Mouse (Mus musculus): ENCODE measurements around the gene Snx29. TPM values are rescaled to one million over a fixed set of nuclear protein-coding genes. Genes with fewer than 3 reads are reported as not detected.
"Not testable (repeated sequence)": the region's sequence is repeated elsewhere in the genome, so short reads cannot be mapped to it uniquely, and the experiment has no call there.

Gene Snx29
- polyA plus RNA-seq, 1 experiment from 2014 or later: 6.9 TPM

DNA sequence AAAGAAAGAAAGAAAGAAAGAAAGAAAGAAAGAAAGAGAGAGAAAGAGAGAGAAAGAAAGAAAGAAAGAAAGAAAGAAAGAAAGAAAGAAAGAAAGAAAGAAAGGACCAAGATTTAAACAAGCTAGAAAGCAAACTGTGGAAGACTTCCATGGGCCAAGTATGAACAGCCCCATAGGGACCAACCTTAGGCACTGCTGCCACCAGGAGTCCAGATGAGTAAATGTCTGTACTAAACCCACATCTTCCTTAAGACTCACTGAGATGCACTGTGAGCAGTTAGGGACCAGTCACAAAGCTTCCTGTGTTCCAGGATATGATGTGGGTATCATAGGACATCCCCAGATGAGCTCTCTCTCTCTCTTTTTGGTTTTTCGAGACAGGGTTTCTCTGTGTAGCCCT, 25.0 kb upstream of the Snx29 start:
- TF ChIP-seq CTCF (IDR thresholded peaks at IDR 0.05; ENCODE audit: low read depth): peak; percentile 60
- peak; percentile 46 for DNase-seq (ENCODE audit: low spot score)

DNA sequence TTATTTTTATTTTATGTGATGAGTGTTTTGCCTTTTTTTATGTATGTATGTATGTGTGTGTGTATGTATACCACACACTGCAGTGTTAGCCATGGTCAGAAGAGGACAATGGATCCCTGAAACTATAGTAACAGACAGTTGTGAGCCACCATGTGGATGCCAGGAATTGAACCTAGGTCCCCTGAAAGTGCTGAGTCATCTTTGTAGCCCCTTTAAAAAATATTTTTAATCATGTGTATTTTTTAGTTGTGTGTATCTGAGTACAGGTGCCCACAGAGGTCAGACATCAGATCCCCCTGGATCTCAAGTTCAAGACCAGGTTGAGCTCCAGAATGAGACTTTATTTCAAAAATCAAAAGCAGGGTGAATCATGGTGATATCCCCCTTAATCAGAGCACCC, 19.0 kb upstream of the Snx29 start:
- no peak overlapping the region for H3K4me3 ChIP-seq (replicated peaks; ENCODE audit: low read depth, low read length)
- ATAC-seq (replicated peaks; ENCODE audit: low FRiP score, low read depth) (no peak), DNase-seq (ENCODE audit: low spot score) (no peak)
- no peaks in the 10 kb centered on the region for H3K9me3 ChIP-seq (replicated peaks; ENCODE audit: low read length)
- TF ChIP-seq CTCF (IDR thresholded peaks at IDR 0.05; ENCODE audit: low read depth): no peak
- H3K9ac ChIP-seq (ENCODE audit: low read depth, low read length): no peak overlapping the region
- no peaks in the 10 kb centered on the region for H3K36me3 ChIP-seq (ENCODE audit: insufficient read depth, low read length)
- H3K4me2 ChIP-seq (ENCODE audit: low read length): no peak overlapping the region
- no peak overlapping the region for H3K27ac ChIP-seq
- H3K4me1 ChIP-seq (replicated peaks; ENCODE audit: insufficient read depth, low read length): no peaks in the 10 kb centered on the region
- H3K27me3 ChIP-seq (ENCODE audit: insufficient read depth, low read length): no peaks in the 10 kb centered on the region

More for the DNA sequence above, 25.0 kb upstream of the Snx29 start:
- not testable (repeated sequence) for H3K4me3 ChIP-seq (replicated peaks; ENCODE audit: low read depth, low read length); H3K27me3 ChIP-seq (ENCODE audit: insufficient read depth, low read length); H3K9me3 ChIP-seq (replicated peaks; ENCODE audit: low read length); H3K9ac ChIP-seq (ENCODE audit: low read depth, low read length); ATAC-seq (replicated peaks; ENCODE audit: low FRiP score, low read depth); H3K27ac ChIP-seq; H3K4me2 ChIP-seq (ENCODE audit: low read length); H3K4me1 ChIP-seq (replicated peaks; ENCODE audit: insufficient read depth, low read length); H3K36me3 ChIP-seq (ENCODE audit: insufficient read depth, low read length)
- WGBS: 58% methylated on average over 1 of the region's 1 CpGs

DNA sequence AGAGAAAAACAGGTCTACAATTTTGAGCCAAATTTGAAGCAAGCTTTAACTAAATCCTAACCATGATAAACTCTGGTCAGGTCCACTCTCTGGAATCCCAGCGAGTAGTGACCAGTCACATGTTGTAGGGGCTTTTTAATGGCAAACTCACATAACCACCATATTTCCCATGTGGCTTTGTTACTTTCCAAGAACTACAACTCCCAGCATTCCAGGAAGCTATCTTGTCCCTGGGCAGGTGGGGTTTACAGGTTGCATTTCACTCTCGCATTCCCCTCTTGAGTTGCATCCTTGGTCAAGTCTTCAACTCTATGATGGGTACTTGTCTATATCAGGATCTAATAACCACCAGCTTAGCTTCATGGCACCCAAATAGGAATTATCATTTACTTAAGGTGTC, 17.2 kb upstream of the Snx29 start:
- Histone ChIP-seq H3K9ac (ENCODE audit: low read depth, low read length) (no peak overlapping the region), H3K4me2 (ENCODE audit: low read length) (no peak overlapping the region), H3K36me3 (ENCODE audit: insufficient read depth, low read length) (no peaks in the 10 kb centered on the region), H3K4me3 (replicated peaks; ENCODE audit: low read depth, low read length) (no peak overlapping the region), H3K9me3 (replicated peaks; ENCODE audit: low read length) (no peaks in the 10 kb centered on the region), H3K27ac (no peak overlapping the region), H3K4me1 (replicated peaks; ENCODE audit: insufficient read depth, low read length) (no peaks in the 10 kb centered on the region), H3K27me3 (ENCODE audit: insufficient read depth, low read length) (no peaks in the 10 kb centered on the region)
- no peak for TF ChIP-seq CTCF (IDR thresholded peaks at IDR 0.05; ENCODE audit: low read depth)
- WGBS: 90% methylated on average over 2 of the region's 2 CpGs
- DNase-seq (ENCODE audit: low spot score): no peak
- ATAC-seq (replicated peaks; ENCODE audit: low FRiP score, low read depth): no peak

DNA sequence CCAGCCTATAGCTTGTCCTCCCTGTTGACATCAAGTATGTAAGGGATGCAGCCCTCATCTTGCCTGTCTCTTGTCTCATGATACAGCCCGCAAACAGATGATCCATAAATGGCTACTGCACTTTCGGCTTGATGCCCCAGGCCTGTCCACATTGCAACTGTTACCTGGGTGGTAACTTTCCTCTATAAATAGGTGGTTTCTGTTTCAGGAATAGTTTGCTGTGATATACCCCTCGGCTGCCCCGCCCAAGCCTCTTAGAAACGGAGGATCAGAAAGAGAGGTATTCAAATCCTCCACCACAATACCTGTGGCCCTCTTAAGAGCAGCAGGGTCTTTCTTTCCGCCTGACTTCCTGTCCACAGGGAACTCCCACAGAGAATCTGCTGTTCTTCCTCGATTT, 9.2 kb upstream of the Snx29 start, which contains the start of gene Tnfrsf17:
Gene Tnfrsf17 (plus strand): TSS at position 301 of the 400 bp plus-strand sequence.
- H3K27me3 ChIP-seq (ENCODE audit: insufficient read depth, low read length): no peaks in the 10 kb centered on the region
- H3K4me3 ChIP-seq (replicated peaks; ENCODE audit: low read depth, low read length): no peak within 1 kb of the TSS
- H3K4me1 ChIP-seq (replicated peaks; ENCODE audit: insufficient read depth, low read length): no peaks in the 10 kb centered on the region
- H3K9ac ChIP-seq (ENCODE audit: low read depth, low read length): no peak within 1 kb of the TSS
- no peak for ATAC-seq (replicated peaks; ENCODE audit: low FRiP score, low read depth)
- no peak within 1 kb of the TSS for H3K27ac ChIP-seq
- DNase-seq (ENCODE audit: low spot score): no peak
- H3K9me3 ChIP-seq (replicated peaks; ENCODE audit: low read length): no peaks in the 10 kb centered on the region
- WGBS: 76% methylated on average over 7 of the region's 7 CpGs
- H3K4me2 ChIP-seq (ENCODE audit: low read length): no peak within 1 kb of the TSS
- TF ChIP-seq CTCF (IDR thresholded peaks at IDR 0.05; ENCODE audit: low read depth): no peak
- no peaks in the 10 kb centered on the region for H3K36me3 ChIP-seq (ENCODE audit: insufficient read depth, low read length)

DNA sequence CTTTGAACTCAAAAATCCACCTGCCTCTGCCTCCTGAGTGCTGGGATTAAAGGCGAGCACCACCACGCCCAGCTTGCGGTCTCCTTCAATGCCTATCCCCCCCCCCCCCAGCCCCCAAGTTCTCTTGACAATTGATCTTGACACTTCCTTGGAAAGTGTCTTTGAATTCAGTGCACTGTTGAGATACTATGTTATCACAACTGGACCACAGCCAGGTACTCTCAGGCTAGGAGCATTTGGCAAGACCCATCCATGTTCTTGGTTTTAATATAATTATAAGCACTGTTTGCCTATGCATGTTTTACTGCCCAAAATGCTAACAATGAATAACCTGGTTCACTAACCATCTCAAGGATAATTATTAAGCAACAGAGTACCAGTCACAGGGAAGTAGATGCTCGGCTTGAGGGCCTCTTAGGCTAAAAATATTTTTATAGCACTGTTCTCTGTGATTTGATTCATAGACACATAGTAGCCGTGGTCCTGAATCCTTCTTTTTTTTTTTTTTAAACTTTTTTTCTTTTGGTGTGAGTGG, 6.9 kb upstream of the Snx29 start:
- H3K27me3 ChIP-seq (ENCODE audit: insufficient read depth, low read length): no peaks in the 10 kb centered on the region
- no peak overlapping the region for H3K4me2 ChIP-seq (ENCODE audit: low read length)
- no peak overlapping the region for H3K27ac ChIP-seq
- H3K4me1 ChIP-seq (replicated peaks; ENCODE audit: insufficient read depth, low read length): no peaks in the 10 kb centered on the region
- DNase-seq (ENCODE audit: low spot score) (peak; percentile 18), ATAC-seq (replicated peaks; ENCODE audit: low FRiP score, low read depth) (no peak)
- H3K36me3 ChIP-seq (ENCODE audit: insufficient read depth, low read length): no peaks in the 10 kb centered on the region
- H3K9ac ChIP-seq (ENCODE audit: low read depth, low read length): no peak overlapping the region
- 59% methylated on average over 5 of the region's 5 CpGs for WGBS
- H3K9me3 ChIP-seq (replicated peaks; ENCODE audit: low read length): no peaks in the 10 kb centered on the region
- no peak overlapping the region for H3K4me3 ChIP-seq (replicated peaks; ENCODE audit: low read depth, low read length)
- no peak for TF ChIP-seq CTCF (IDR thresholded peaks at IDR 0.05; ENCODE audit: low read depth)

DNA sequence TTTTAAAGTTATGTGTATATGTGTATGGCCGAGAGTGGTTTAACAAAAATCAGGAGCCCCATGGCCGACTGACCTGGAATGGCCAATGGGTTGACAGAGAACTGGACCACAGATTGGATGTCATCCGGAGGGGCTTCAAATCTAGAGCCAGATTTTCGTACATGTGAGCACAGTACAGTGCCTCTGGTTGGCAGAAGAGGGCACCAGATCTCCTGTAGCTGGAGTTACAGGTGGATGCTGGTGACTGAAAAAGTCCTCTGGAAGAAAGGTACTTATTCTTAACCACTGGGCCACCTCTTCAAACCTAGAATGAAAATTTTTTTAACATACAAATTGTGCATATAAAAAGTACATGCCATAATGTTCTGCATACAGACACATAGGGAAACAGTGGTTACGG, 6.0 kb upstream of the Snx29 start:
- Histone ChIP-seq H3K4me1 (replicated peaks; ENCODE audit: insufficient read depth, low read length) (no peaks in the 10 kb centered on the region), H3K4me3 (replicated peaks; ENCODE audit: low read depth, low read length) (no peak overlapping the region), H3K27ac (no peak overlapping the region), H3K9me3 (replicated peaks; ENCODE audit: low read length) (no peaks in the 10 kb centered on the region), H3K9ac (ENCODE audit: low read depth, low read length) (no peak overlapping the region), H3K27me3 (ENCODE audit: insufficient read depth, low read length) (no peaks in the 10 kb centered on the region), H3K4me2 (ENCODE audit: low read length) (no peak overlapping the region), H3K36me3 (ENCODE audit: insufficient read depth, low read length) (no peaks in the 10 kb centered on the region)
- DNase-seq (ENCODE audit: low spot score): peak; percentile 15
- TF ChIP-seq CTCF (IDR thresholded peaks at IDR 0.05; ENCODE audit: low read depth): peak; percentile 55
- WGBS: 75% methylated on average over 5 of the region's 5 CpGs
- no peak for ATAC-seq (replicated peaks; ENCODE audit: low FRiP score, low read depth)

DNA sequence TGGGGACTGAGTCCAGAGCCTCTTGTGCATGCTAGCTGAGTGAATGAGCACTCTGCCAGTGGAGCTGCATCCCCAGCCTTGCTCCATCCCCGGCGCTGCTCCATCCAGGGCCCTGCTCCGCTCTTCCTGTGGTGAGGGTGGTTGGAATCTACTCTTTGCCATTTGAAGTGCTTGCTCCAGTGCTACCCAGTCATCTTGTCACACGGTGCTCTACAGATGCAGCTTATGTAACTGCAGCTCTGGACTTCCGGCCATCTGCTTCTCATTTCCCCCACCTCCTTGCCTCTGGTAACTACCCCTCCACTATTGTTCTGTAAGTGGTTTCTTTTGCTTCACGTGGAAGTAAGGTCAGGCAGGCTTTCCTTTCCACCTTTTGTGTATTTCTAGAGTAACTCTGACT, 5.4 kb upstream of the Snx29 start:
- no peak overlapping the region for H3K4me2 ChIP-seq (ENCODE audit: low read length)
- H3K4me1 ChIP-seq (replicated peaks; ENCODE audit: insufficient read depth, low read length): no peaks in the 10 kb centered on the region
- H3K9me3 ChIP-seq (replicated peaks; ENCODE audit: low read length): no peaks in the 10 kb centered on the region
- no peak overlapping the region for H3K4me3 ChIP-seq (replicated peaks; ENCODE audit: low read depth, low read length)
- 68% methylated on average over 6 of the region's 6 CpGs for WGBS
- no peak overlapping the region for H3K9ac ChIP-seq (ENCODE audit: low read depth, low read length)
- TF ChIP-seq CTCF (IDR thresholded peaks at IDR 0.05; ENCODE audit: low read depth): no peak
- ATAC-seq (replicated peaks; ENCODE audit: low FRiP score, low read depth) (no peak), DNase-seq (ENCODE audit: low spot score) (peak; percentile 22)
- no peak overlapping the region for H3K27ac ChIP-seq
- no peaks in the 10 kb centered on the region for H3K27me3 ChIP-seq (ENCODE audit: insufficient read depth, low read length)
- no peaks in the 10 kb centered on the region for H3K36me3 ChIP-seq (ENCODE audit: insufficient read depth, low read length)

Measured in kidney, postnatal 0 days (tissue).